Mouse (Mus musculus) gastrocnemius, adult 2 months (tissue): ENCODE measurements around the gene Cd200r3. TPM values are rescaled to one million over a fixed set of nuclear protein-coding genes. Genes with fewer than 3 reads are reported as not detected.

ENCODE experiments used
- DNase-seq: peaks from one replicate; pipeline ENCODE4 v3.0.0; 2022
- H3K27ac ChIP-seq: fragments of 200-600 bp; 2 replicates; pipeline ENCODE4 v1.8.1; 2022; ENCODE audit warnings: mild to moderate bottlenecking
- H3K4me3 ChIP-seq: fragments of 200-600 bp; 2 replicates; pipeline ENCODE4 v1.8.1; 2022; ENCODE audit warnings: mild to moderate bottlenecking, moderate library complexity
- CTCF ChIP-seq: fragments of 200-600 bp; IDR thresholded peaks from 2 replicates; pipeline ENCODE4 v1.8.1; 2022; ENCODE audit warnings: antibody characterized with exemption, mild to moderate bottlenecking, moderate library complexity
- intact Hi-C: fragments of 180-260 bp; cut with DNase I; formaldehyde crosslinking; loops from one replicate; pipeline ENCODE4 v1.15.1; 2025
- long read RNA-seq, 2 experiments: library from polyadenylated mRNA; stranded (forward); transcript quantifications; one replicate each; pipeline ENCODE4 v2.0.0; 2021
- total RNA-seq, 2 experiments: library from RNA; stranded (reverse); gene quantifications; 2 replicates each; pipeline ENCODE4 v1.2.3; 2021

Gene Cd200r3
- total RNA-seq: not detected
- long read RNA-seq, experiment 1: 0 reads
- long read RNA-seq, experiment 2: 0 reads

DNA sequence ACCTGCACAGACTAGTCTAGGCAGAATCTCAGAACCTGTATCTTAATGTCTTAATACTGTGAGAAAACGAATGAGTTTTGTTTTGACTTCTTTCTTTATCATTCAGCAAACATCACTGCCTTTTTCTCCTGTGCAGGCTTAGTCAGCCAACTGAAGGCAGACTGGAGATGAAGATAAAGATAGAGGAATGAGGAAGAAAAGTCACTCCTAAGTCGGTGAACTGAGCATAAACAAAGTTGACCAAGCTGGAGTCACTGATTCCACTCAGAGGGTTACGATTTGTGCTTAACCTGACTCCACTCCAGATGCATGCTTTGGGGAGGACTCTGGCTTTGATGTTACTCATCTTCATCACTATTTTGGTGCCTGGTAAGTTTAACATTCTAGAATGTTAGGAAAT lies at the start of gene Cd200r3:
Gene Cd200r3 (plus strand): TSS at position 211 of the 400 bp plus-strand sequence.
- no peak for DNase-seq
- TF ChIP-seq CTCF: no peak
- intact Hi-C loops: no loop called here
- no peak within 1 kb of the TSS for H3K27ac ChIP-seq
- H3K4me3 ChIP-seq: no peak within 1 kb of the TSS

DNA sequence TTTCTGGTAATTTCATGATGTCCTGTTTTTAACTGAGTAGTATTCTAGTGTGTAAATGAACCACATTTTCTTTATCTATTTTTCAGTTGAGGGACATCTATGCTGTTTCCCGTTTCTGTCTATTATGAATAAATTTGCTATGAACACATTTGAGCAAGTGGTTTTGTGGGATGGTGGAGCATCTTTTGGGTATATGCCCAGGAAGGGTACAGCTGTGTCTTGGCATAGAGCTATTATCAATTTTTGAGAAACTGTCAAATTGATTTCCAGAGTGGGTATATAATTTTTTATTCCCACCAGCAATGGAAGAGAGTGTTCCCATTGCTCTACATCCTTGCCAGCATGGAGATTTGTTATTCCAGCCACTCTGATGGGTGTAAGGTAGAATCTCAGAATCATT lies 11.5 kb upstream of the Cd200r3 start:
- DNase-seq: no peak
- TF ChIP-seq CTCF: no peak
- Histone ChIP-seq H3K4me3 (no peak overlapping the region), H3K27ac (no peak overlapping the region)
- intact Hi-C loops: no loop called here

DNA sequence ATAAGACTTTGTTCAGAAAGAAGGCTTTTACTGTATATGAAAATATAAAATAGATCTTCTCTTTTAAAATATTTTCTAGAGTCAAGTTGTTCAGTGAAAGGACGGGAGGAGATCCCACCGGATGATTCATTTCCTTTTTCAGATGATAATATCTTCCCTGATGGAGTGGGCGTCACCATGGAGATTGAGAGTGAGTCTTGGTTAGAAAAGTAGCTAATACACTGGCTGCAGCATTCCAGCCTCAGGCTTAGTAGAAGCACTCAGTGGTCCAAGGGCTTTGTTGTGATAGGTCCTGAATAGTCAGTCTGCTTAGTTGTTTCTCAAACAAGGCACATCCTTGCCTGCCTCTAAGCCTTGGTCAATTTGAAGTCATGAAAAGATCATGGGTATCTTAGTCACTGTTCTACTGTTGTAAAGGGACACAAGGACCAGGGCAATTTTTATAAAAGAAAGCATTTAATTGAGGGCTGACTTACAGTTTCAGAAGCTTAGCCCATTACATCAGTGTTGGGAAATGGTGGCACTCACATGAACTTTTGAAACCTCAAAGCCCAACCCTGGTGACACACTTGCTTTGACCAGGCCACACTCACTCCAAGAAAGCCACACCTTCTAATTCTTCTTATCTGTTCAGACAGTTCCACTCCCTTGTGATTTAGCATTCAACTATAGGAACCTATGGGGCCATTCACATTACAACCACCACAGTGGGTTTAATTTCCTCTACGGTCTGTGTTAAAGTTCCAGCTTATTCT lies 8.1 kb downstream of the Cd200r3 start:
- TF ChIP-seq CTCF: no peak
- intact Hi-C loops: no loop called here
- Histone ChIP-seq H3K27ac (no peak overlapping the region), H3K4me3 (no peak overlapping the region)
- no peak for DNase-seq

DNA sequence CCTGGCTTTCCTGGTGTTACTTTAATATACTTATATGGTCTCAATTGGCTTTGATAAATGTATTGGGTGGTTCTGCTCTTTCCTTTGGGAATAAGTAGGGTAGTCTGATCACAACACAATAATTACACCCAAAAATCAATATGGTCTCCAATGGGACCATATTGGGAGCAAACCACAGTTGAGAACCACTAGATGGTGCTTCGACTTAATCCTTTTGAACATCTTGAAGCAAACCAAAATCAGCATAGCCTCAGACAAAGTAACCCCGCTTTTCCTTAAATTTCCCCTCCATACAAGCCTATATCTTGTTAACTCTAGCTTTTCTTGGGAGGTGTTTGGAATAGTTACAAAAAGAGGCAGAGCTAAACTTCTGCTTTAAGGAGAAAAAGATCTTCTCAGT lies 18.8 kb downstream of the Cd200r3 start:
- 0 out of 2 replicates have a peak overlapping the region, but pooled peaks have one; percentile 6 for H3K27ac ChIP-seq
- no peak overlapping the region for H3K4me3 ChIP-seq
- no peak for DNase-seq
- TF ChIP-seq CTCF: peak; percentile 35; the same call in 1 of the 2 replicates
- intact Hi-C loops: loop anchor here (5.0 kb wide), 1 partner anchor 130 kb away; the partner anchor contains the start of gene Ccdc80

DNA sequence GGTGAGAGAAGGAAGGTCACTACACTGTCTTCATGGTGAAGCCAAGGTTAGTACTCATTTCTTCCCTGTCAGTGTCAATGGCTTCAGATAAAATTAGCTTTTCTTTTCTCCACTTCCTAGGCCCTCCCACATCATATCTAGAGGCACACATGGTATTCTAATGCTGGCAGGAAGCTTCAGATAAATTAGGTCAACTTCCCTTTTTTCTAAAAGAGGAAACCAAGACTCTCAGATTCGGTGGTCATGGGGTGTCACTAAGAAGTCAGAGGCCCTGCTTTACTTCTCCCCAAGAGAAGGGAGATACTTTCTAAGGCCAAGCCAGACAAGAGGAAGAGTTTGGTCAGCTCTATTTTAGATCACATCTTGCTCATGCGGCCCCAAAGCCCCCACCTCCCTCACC lies 19.3 kb downstream of the Cd200r3 start:
- no peak for DNase-seq
- no peak overlapping the region for H3K4me3 ChIP-seq
- intact Hi-C loops: loop anchor here (5.0 kb wide), 1 partner anchor 130 kb away; the partner anchor contains the start of gene Ccdc80
- peak overlapping the region; percentile 24 for H3K27ac ChIP-seq
- TF ChIP-seq CTCF: no peak

DNA sequence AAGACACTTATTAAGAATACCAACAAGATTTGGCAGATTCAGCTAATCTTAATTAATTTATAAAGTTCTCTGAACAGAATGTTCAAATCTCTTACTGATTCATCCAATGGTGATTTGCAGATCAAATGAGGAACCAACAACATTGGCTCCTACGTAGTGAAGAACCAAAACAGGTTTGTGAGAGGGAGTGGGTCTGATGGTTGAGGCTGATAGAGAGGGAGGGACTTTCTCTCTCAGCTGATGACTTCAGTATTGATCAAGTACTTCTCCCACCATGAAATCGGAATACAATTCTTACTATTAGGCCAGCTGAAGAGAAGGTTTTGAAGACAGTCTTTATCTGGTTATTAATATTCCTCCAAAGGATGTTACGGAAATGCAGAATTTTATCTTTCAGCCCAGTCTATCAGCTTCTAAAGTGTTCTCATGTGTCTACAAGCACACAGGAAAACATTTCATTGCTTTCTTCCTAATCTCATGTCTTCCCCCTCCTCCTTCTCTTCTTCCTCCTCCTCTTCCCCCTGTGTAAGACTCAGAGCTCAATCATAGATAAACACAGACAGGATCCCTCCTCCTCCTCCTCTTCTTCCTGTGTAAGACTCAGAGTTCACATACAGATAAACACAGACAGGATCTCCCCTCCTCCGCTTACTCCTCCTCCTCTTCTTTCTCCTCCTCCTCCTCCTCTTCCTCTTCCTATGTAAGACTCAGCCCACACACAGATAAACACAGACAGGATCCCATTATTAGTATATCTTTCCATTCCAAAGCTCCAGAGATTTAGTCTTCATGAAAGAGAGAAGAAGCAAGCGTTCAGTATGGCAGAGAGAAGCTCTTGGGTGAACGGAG lies 21.3 kb downstream of the Cd200r3 start:
- Histone ChIP-seq H3K27ac (no peak overlapping the region), H3K4me3 (no peak overlapping the region)
- DNase-seq: no peak
- intact Hi-C loops: loop anchor here (5.0 kb wide), 1 partner anchor 128 kb away; the partner anchor contains the start of gene Ccdc80
- no peak for TF ChIP-seq CTCF

DNA sequence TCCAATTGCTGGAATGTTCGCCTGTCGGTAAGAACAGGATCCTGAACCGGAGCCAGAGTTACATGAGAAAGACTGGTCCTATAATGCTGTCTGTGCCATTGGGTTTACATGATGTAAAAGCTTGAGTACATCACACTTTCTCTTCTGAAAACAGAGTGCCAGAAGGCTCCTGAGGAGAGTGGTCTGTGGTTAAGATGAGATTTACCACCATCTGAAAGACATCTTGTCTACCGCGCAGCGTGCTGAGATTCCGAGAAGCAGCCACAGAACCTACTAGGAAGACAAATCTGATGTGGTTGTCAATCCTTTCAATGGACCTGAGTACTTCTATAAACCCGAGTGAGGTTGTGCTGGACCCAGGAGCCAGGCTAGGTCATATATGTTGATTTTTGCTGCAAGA lies 21.9 kb downstream of the Cd200r3 start:
- Histone ChIP-seq H3K27ac (peak overlapping the region; percentile 35), H3K4me3 (no peak overlapping the region)
- no peak for TF ChIP-seq CTCF
- DNase-seq: no peak
- intact Hi-C loops: no loop called here

DNA sequence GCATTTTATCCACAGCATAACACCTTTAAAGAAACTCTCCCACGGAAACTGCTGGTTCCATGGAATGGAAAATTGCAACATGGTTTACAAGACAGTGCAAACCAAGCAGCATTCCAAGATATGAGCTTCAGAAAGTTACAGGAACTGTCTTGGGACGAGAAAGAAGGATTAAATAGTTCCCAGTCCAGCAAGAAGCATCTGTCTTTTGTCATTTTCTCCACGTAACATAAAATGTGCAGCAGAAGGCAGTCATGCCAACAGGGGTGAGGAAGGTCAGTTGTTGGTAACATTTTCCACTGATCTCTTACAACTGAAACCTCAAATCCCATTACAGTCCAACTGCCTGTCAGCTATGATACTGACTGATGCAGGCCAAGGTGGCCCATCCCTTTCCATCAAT lies 22.4 kb downstream of the Cd200r3 start:
- no peak overlapping the region for H3K4me3 ChIP-seq
- peak overlapping the region; percentile 35 for H3K27ac ChIP-seq
- intact Hi-C loops: no loop called here
- no peak for TF ChIP-seq CTCF
- DNase-seq: no peak

DNA sequence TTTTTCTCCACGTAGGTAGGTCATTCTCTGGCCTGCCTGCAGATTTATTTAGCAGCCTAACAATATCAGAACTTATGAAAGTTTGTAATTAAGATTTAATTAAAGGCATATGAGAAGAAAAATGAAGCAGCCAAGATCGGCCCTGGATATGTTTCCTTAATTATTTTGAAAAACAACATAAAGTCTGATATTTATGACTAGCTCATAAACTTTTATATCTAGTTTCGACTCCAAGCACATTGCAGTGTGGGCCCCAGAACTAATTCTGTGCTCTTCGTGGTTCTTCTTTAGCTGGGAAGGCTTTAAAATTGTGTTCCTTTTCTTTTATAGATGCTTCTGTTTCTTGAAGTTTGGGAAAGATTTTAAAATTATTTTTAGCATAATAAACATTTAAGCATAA lies 23.4 kb downstream of the Cd200r3 start:
- Histone ChIP-seq H3K4me3 (no peak overlapping the region), H3K27ac (no peak overlapping the region)
- TF ChIP-seq CTCF: no peak
- intact Hi-C loops: no loop called here
- no peak for DNase-seq

DNA sequence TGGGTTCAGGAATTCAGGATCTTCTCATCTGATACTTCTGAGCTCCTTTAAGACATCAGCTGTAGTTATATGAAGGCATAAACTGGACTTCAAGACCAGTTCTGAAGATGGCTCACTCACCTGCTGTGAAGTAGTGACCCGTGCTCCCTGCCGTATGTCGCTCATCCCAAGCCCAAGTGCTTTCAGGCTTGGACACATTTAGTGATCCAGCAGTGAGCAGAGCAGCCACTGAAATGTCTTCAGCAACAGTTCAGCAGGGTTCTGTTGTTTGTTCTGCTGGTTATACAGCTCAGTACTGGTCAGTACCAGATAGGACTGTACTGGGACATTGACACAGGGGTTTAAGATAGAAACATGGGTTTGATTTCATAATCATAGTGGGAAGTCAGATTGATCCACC lies 24.6 kb downstream of the Cd200r3 start:
- TF ChIP-seq CTCF: no peak
- H3K4me3 ChIP-seq: no peak overlapping the region
- intact Hi-C loops: no loop called here
- DNase-seq: no peak
- no peak overlapping the region for H3K27ac ChIP-seq

DNA sequence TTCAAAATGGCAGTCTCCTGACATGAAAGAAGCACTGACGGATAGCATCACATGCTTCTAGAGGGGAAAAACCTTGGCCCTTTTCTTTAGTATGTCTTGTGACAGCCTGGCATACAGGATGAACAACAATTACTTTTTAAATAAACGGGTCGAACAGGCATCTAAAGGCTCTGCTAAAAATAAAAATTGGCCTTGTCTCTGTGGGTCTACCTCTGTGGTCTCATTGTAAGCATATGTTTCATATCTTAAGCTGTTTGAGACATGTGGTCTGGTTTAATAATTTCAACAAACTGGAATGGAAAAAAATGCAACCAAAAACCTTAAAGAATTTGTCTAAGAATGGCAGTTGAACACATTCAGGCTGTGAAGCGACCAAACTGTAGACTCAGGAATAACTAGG lies 27.4 kb downstream of the Cd200r3 start:
- no peak for DNase-seq
- Histone ChIP-seq H3K27ac (no peak overlapping the region), H3K4me3 (no peak overlapping the region)
- intact Hi-C loops: no loop called here
- TF ChIP-seq CTCF: no peak

DNA sequence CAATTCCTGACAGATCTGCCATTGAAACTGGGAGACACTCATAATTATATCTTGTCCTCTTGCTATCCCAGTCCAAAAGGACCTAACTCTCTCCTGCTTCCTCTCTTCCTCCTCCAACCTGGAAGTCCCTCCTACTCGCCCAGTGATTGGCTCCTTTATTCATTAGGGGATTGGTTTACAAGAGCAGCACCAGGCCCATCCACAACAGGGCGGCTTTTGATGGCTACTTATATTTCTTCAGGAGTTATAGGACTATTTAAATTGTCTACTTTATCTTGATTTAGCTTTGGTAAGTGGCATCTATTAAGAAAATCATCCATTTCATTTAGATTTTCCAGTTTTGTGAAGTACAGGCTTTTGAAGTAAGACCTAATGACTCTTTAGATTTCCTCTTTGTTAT lies 30.6 kb downstream of the Cd200r3 start:
- DNase-seq: no peak
- H3K4me3 ChIP-seq: no peak overlapping the region
- H3K27ac ChIP-seq: no peak overlapping the region
- no peak for TF ChIP-seq CTCF
- intact Hi-C loops: no loop called here

DNA sequence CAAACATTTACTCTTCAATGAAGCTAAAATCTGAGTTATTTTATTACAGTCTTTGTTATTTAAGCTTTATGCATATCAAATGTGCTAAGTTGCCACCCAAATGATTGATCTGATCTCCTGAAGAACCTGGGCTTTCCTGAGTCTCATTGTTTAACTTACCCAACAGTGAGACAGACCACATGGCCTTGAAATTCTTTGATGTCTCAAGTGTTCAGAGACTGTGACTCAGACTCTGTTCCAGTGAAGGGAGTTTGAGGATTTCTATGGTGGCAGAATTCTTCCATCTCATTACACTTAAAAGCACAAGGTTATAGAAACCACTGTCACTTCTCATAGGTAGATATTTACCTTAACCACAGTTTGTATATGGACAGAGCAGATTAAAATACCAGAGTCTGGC lies 32.6 kb downstream of the Cd200r3 start:
- H3K4me3 ChIP-seq: no peak overlapping the region
- intact Hi-C loops: no loop called here

More for the DNA sequence above, 32.6 kb downstream of the Cd200r3 start:
- no peak for TF ChIP-seq CTCF
- no peak for DNase-seq
- H3K27ac ChIP-seq: no peak overlapping the region
